Mouse (Mus musculus) kidney, postnatal 25 days (tissue): ENCODE data around the gene Ppp1r13b.

Experiments
- DNase-seq, 2 experiments: peaks; one replicate each; pipeline ENCODE4 v3.0.0; 2021; ENCODE audit warnings: mixed read lengths in 2 of 2

Ppp1r13b gene

GRCm38 (mm10) chr12:111878213-111878612 is 29.7 kb downstream of the Ppp1r13b start:
- DNase-seq, result peak; percentile 82 to 94

- no peak for DNase-seq
Measured at GRCm38 (mm10) chr12:111875499-111875898, 32.4 kb downstream of the Ppp1r13b start.

- DNase-seq, result no peak
Measured at GRCm38 (mm10) chr12:111874601-111875140, 33.2 kb downstream of the Ppp1r13b start.

- no peak for DNase-seq
Measured at GRCm38 (mm10) chr12:111872079-111872478, 35.8 kb downstream of the Ppp1r13b start.

GRCm38 (mm10) chr12:111870811-111871210 is 37.1 kb downstream of the Ppp1r13b start:
- DNase-seq, result no peak

GRCm38 (mm10) chr12:111869806-111870205 is 38.1 kb downstream of the Ppp1r13b start:
- no peak for DNase-seq

GRCm38 (mm10) chr12:111864206-111864824 is 43.6 kb downstream of the Ppp1r13b start:
- no peak for DNase-seq

- DNase-seq, result no peak
Measured at GRCm38 (mm10) chr12:111855448-111855847, 52.5 kb downstream of the Ppp1r13b start.

GRCm38 (mm10) chr12:111853546-111853945 is 54.4 kb downstream of the Ppp1r13b start:
- no peak for DNase-seq

- DNase-seq, result peak; percentile 46 to 80
Measured at GRCm38 (mm10) chr12:111853011-111853436, 54.9 kb downstream of the Ppp1r13b start.

- no peak for DNase-seq
Measured at GRCm38 (mm10) chr12:111851745-111852144, 56.2 kb downstream of the Ppp1r13b start.

- DNase-seq, result no peak
Measured at GRCm38 (mm10) chr12:111851235-111851634, 56.7 kb downstream of the Ppp1r13b start.

- no peak for DNase-seq
Measured at GRCm38 (mm10) chr12:111848300-111848798, 59.6 kb downstream of the Ppp1r13b start.

GRCm38 (mm10) chr12:111846815-111847214 is 61.1 kb downstream of the Ppp1r13b start:
- no peak for DNase-seq

- no peak for DNase-seq
Measured at GRCm38 (mm10) chr12:111845953-111846352, 62.0 kb downstream of the Ppp1r13b start.

GRCm38 (mm10) chr12:111843470-111843869 is 64.4 kb downstream of the Ppp1r13b start:
- no peak for DNase-seq

GRCm38 (mm10) chr12:111842565-111843433 is 65.1 kb downstream of the Ppp1r13b start:
- DNase-seq, result no peak

- peak in 1 of 2 experiments; percentile 31 for DNase-seq
Measured at GRCm38 (mm10) chr12:111833457-111833856, 74.5 kb downstream of the Ppp1r13b start.

GRCm38 (mm10) chr12:111832643-111833042 is 75.3 kb downstream of the Ppp1r13b start:
- DNase-seq, result peak in 1 of 2 experiments; percentile 32

GRCm38 (mm10) chr12:111830375-111830774 is 77.5 kb downstream of the Ppp1r13b start:
- no peak for DNase-seq

GRCm38 (mm10) chr12:111829954-111830353 is 78.0 kb downstream of the Ppp1r13b start:
- no peak for DNase-seq

GRCm38 (mm10) chr12:111829447-111829846 is 78.5 kb downstream of the Ppp1r13b start:
- DNase-seq, result peak in 1 of 2 experiments; percentile 22

- no peak for DNase-seq
Measured at GRCm38 (mm10) chr12:111827556-111827955, 80.4 kb downstream of the Ppp1r13b start.
